Mouse (Mus musculus) G1E (cell line): Measurements from ENCODE around the gene Cgrrf1. TPM values are rescaled to one million over a fixed set of nuclear protein-coding genes. Genes with fewer than 3 reads are reported as not detected.
A peak's percentile ranks its signal among the peaks of the same experiment; 100 is the strongest.

Experiments used
- ATAC-seq: 2 replicates; pipeline ENCODE4 v1.8.0; 2016; ENCODE audit warnings: mild to moderate bottlenecking; ENCODE audit not compliant: insufficient number of reproducible peaks, poor library complexity, low FRiP score, severe bottlenecking; ENCODE audit errors: extremely low read depth
- DNase-seq: peaks from one replicate; pipeline ENCODE4 v3.0.0; 2012; ENCODE audit warnings: low spot score
- H3K27me3 ChIP-seq: 2 replicates; pipeline ENCODE4 v1.6.1; 2012; ENCODE audit warnings: mild to moderate bottlenecking, low read length, inconsistent platforms; ENCODE audit not compliant: insufficient read depth
- H3K36me3 ChIP-seq: replicated peaks from 2 replicates; pipeline ENCODE3; 2012; ENCODE audit warnings: mild to moderate bottlenecking, inconsistent platforms
- H3K4me1 ChIP-seq: 2 replicates; pipeline ENCODE4 v1.6.1; 2012; ENCODE audit warnings: low read depth, low read length, inconsistent platforms, mixed read lengths; ENCODE audit not compliant: insufficient read depth
- H3K4me3 ChIP-seq: 2 replicates; pipeline ENCODE4 v1.5.1; 2012; ENCODE audit warnings: low read depth, mild to moderate bottlenecking, inconsistent platforms, low read length, moderate library complexity, mixed read lengths
- H3K9me3 ChIP-seq: replicated peaks from 2 replicates; pipeline ENCODE4 v1.6.1; 2012; ENCODE audit warnings: inconsistent platforms
- CTCF ChIP-seq: IDR thresholded peaks from 2 replicates; pipeline ENCODE4 v1.5.1; 2012; ENCODE audit warnings: low read depth, low read length, inconsistent platforms, mixed read lengths
- GATA1 ChIP-seq: IDR thresholded peaks from 2 replicates; pipeline ENCODE4 v1.6.1; 2012; ENCODE audit warnings: borderline replicate concordance, low read length, inconsistent platforms, mixed read lengths
- GATA2 ChIP-seq: IDR thresholded peaks from 2 replicates; pipeline ENCODE4 v1.6.1; 2012; ENCODE audit warnings: low read depth, low read length, inconsistent platforms, borderline replicate concordance
- POLR2AphosphoS5 ChIP-seq: IDR thresholded peaks from 2 replicates; pipeline ENCODE4 v1.6.1; 2012; ENCODE audit warnings: low read depth, low read length, inconsistent platforms; ENCODE audit not compliant: insufficient replicate concordance
- TAL1 ChIP-seq: conservative IDR thresholded peaks from 2 replicates; pipeline ENCODE4 v1.6.1; 2012; ENCODE audit warnings: low read depth, low read length, inconsistent platforms, mixed read lengths
- polyA plus RNA-seq: library from polyadenylated mRNA; stranded (reverse); fragments of >175 nt; gene quantifications from 2 replicates; pipeline ENCODE4 v1.2.3, GENCODE M21; 2012
- total RNA-seq, 2 experiments: library from RNA; stranded (forward) in 1 of 2; stranded (reverse) in 1 of 2; fragments of 200-1000 nt in 1 of 2; fragments of >200 nt in 1 of 2; fragmentation: Nextera tagmentation in 1 of 2; gene quantifications; 2 replicates each; pipeline ENCODE4 v1.2.3; 2014 to 2017

The Cgrrf1 gene
- total and polyA plus RNA-seq, 3 experiments = 9.0 to 36.0 (median 30.0) TPM

DNA sequence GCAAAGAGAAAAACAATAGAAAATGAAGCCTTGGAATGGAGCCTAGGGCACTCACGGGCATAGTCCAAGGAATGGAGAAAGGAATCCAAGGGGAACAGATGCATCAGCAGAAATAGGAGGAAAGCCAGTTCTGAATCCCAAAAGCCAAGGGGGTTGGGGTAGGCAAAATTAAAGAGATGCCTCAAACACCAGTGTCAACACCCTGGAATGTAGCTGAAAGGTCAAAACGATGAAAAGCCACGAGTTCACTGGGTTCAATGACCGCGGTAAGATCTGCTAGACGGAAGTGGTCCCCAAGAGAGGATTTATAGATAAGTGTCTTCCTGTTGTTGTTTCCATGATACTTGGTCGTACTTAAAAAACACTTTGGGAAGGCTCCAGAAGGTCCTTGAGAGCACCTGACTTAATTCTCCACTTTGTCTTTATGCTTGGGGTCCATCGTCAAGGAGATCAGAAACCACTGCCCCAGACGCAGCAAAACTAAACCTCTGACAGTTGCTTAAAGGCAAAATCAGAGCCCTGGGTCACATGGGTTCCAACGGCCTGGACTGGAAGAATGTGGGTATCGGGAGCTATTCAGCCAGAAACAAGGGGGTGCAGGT is 10.6 kb upstream of the Cgrrf1 start:
- peak overlapping the region; percentile 97 for H3K4me3 ChIP-seq
- TF ChIP-seq GATA2 (no peak), CTCF (no peak), TAL1 (no peak), GATA1 (no peak), POLR2AphosphoS5 (no peak)
- ATAC-seq (no peak), DNase-seq (peak; percentile 47)
- peaks cover 27% of the 10 kb centered on the region for H3K36me3 ChIP-seq
- H3K27me3 ChIP-seq = no peaks in the 10 kb centered on the region
- H3K4me1 ChIP-seq = peaks cover 37% of the 10 kb centered on the region
- H3K9me3 ChIP-seq = no peaks in the 10 kb centered on the region

DNA sequence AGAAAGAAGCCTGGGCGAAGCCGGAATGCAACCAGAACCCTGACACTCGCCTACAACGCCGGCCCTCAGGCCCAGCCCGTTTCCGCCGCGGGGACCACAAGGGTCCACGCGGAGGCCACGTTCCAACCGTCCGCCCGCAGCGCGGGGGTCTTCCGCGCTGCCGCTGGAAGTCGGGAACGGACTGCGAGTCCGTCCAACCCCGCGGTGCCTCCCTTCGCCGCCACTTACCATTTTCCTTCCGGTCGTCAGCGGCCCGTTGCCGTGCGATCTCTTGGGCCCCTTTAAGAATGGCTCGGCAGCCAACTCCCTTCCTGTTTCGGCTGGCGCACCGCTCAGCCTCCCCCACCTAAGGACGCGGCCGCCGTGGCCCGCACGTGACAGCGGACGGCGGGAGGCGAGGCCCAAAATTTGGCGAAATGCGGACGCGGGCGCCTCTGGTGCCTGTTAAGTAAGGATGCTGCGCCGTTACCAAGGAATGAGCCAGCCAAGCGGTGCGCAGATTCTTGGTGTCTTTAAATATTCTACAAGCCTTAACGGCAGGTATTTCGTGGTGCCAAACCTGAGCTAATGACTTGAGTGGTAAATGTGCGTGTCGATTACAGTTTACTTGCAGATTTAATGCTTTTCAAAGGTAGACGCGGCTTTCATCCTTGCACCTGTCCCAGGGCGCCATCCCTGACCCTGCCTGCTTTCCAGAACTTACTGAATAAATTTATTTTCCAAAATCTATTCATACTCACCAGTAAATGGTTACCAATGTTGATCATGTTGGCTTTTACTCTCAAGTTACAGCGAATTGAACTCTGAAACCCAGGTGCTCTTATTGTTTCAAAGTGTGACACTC is 9.8 kb upstream of the Cgrrf1 start, which contains the start of gene Gmfb:
Gene Gmfb (minus strand): TSS at position 370 of the 844 bp plus-strand sequence.
- DNase-seq (peak; percentile 82), ATAC-seq (peak; percentile 76)
- Histone ChIP-seq H3K4me1 (peaks cover 30% of the 10 kb centered on the region), H3K36me3 (peaks cover 19% of the 10 kb centered on the region), H3K27me3 (no peaks in the 10 kb centered on the region), H3K4me3 (peak within 1 kb of the TSS; percentile 97), H3K9me3 (no peaks in the 10 kb centered on the region)
- TF ChIP-seq GATA2 (no peak), POLR2AphosphoS5 (no peak), GATA1 (no peak), TAL1 (no peak), CTCF (no peak)

DNA sequence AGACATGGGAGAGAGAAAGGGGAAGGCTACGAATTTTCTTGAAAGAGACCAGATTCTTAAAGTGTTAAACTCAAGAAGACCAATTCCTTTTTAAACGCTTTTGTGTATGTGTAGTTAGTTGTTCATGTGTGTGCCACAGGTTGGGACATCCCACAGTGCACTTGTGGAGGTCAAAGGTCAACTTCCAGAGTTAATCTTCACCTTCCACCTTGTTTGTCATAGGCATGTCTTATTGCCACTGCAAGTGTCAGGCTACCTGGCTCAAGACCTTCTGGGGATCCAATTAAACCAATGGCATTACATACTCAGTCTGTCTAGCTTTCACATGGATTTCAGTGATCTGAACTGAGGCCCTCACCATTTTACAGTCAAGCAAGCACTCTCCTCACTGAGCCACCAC is 7.9 kb upstream of the Cgrrf1 start:
- ATAC-seq = no peak
- Histone ChIP-seq H3K4me1 (peaks cover 21% of the 10 kb centered on the region), H3K27me3 (no peaks in the 10 kb centered on the region)

GRCm38 (mm10) chr14:46827430-46827829 is 4.5 kb upstream of the Cgrrf1 start:
- peaks cover 12% of the 10 kb centered on the region for H3K36me3 ChIP-seq
- DNase-seq = no peak
- TF ChIP-seq TAL1 (no peak), GATA2 (no peak), POLR2AphosphoS5 (no peak), CTCF (no peak)
- peaks cover 10% of the 10 kb centered on the region for H3K4me1 ChIP-seq
- H3K4me3 ChIP-seq = no peak overlapping the region
- no peaks in the 10 kb centered on the region for H3K27me3 ChIP-seq
- ATAC-seq = no peak
- no peaks in the 10 kb centered on the region for H3K9me3 ChIP-seq

More for the DNA sequence above, 7.9 kb upstream of the Cgrrf1 start:
- Histone ChIP-seq H3K36me3 (peaks cover 8% of the 10 kb centered on the region), H3K9me3 (no peaks in the 10 kb centered on the region), H3K4me3 (no peak overlapping the region)
- TF ChIP-seq CTCF = no peak
- DNase-seq = no peak

DNA sequence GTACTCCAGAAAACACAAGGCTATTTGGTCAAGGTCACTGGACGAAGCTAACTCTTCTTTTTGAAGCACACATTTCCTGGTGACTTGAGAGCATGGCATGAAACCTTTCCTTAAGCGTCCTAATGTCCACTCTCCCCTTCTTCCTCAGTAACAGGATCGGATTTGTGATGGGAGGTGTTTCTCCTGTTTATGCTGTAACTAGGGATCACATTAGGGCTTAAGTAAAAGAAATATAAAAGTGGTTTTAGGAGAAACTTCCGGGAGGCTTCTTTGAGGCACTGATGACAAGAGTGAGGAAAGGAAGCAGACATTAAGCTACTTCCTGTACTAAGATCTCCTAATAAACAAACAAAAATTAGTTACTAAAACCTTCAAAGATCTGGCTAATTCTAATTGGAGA is 630 bp upstream of the Cgrrf1 start:
- ATAC-seq = no peak
- peaks cover 18% of the 10 kb centered on the region for H3K36me3 ChIP-seq
- TF ChIP-seq POLR2AphosphoS5 (no peak), GATA1 (no peak), TAL1 (no peak), CTCF (no peak), GATA2 (no peak)
- no peaks in the 10 kb centered on the region for H3K9me3 ChIP-seq
- no peaks in the 10 kb centered on the region for H3K27me3 ChIP-seq
- H3K4me1 ChIP-seq = peaks cover 28% of the 10 kb centered on the region
- DNase-seq = no peak
- H3K4me3 ChIP-seq = peak overlapping the region; percentile 89

DNA sequence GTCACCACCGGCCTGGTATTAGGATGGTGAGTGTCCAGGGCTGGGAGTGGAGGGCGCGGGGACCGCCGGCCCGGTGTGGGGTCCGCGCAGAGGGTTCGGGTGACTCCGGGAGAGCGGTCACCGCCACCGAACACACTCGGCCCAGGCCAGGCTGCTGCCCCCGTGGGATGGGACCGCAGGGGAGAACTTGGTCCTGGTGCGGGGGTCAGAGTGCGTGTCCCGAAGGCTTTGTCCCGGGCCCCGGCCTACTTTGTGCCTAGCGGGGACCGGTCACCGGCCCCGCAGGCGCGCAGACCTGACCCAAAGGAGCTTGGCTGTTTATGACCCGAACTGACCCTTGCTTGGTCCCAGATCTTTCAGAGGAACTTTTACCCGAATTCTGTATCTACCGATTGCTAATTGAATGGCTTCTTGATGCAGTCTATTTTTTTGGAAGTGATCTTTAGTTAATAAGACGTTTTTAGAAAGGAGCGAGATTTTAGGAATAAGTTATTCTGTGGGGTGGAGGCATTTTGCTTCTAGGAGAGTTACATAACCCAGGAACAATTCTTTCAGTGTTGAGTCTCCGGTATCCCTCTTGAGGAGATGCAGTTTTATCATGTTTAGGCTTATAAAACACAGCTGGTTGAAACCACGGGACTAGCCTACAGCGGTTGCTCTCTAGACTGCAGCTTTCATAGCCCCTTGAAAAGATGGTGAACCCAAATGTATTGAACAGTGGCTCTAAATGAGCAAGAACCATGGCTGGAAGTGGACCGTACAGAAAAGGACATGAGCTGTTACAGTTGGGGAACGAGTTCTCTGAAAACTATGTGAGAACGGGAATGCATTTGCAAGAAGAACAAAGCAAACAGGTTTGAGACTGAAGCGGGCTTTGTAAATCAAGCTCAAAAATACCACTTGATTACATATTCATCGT is 688 bp downstream of the Cgrrf1 start:
- peaks cover 28% of the 10 kb centered on the region for H3K4me1 ChIP-seq
- no peak for ATAC-seq
- DNase-seq = peak; percentile 16

More for the DNA sequence above, 688 bp downstream of the Cgrrf1 start:
- Histone ChIP-seq H3K9me3 (no peaks in the 10 kb centered on the region), H3K36me3 (peaks cover 19% of the 10 kb centered on the region), H3K4me3 (peak overlapping the region; percentile 89), H3K27me3 (no peaks in the 10 kb centered on the region)
- TF ChIP-seq TAL1 (no peak), POLR2AphosphoS5 (no peak)
